Mouse (Mus musculus): ENCODE results near the gene Gm44579. TPM values are rescaled to one million over a fixed set of nuclear protein-coding genes. Genes with fewer than 3 reads are reported as not detected.

Gm44579 gene
- total and polyA plus RNA-seq, 2 experiments: not detected

- Histone ChIP-seq H3K27me3 (ENCODE audit: control insufficient read depth, insufficient read depth, low read length) (no peaks in the 10 kb centered on the region), H3K79me2 (ENCODE audit: control insufficient read depth, insufficient read depth, low read length) (no peaks in the 10 kb centered on the region), H3K36me3 (ENCODE audit: control insufficient read depth, insufficient read depth, low read length) (no peaks in the 10 kb centered on the region), H3K27ac (replicated peaks; ENCODE audit: insufficient read depth, low read depth, low read length) (no peak overlapping the region), H3K9ac (ENCODE audit: low read depth, low read length) (no peak overlapping the region), H3K4me1 (ENCODE audit: control insufficient read depth, insufficient read depth, low read length) (no peaks in the 10 kb centered on the region), H3K4me3 (ENCODE audit: insufficient read depth, low read depth, low read length) (no peak overlapping the region)
- no peak for TF ChIP-seq POLR2A (IDR thresholded peaks at IDR 0.05; ENCODE audit: extremely low read depth, insufficient read depth, low read length)
- no peak for TF ChIP-seq CTCF (IDR thresholded peaks at IDR 0.05; ENCODE audit: low read depth, low read length)
- DNase-seq (ENCODE audit: extremely low read depth, low read depth, low spot score): no peak
- 85% methylated on average over 7 of the region's 7 CpGs for WGBS
These were observed 67.9 kb downstream of the Gm44579 start for GRCm38 (mm10) chr15:98152916-98153315.

- Histone ChIP-seq H3K27ac (replicated peaks; ENCODE audit: insufficient read depth, low read depth, low read length) (no peak overlapping the region), H3K9ac (ENCODE audit: low read depth, low read length) (no peak overlapping the region), H3K4me1 (ENCODE audit: control insufficient read depth, insufficient read depth, low read length) (peaks cover 2% of the 10 kb centered on the region; the same call in 1 of the 2 replicates), H3K79me2 (ENCODE audit: control insufficient read depth, insufficient read depth, low read length) (peaks cover 9% of the 10 kb centered on the region; the same call in 1 of the 2 replicates), H3K27me3 (ENCODE audit: control insufficient read depth, insufficient read depth, low read length) (no peaks in the 10 kb centered on the region), H3K36me3 (ENCODE audit: control insufficient read depth, insufficient read depth, low read length) (no peaks in the 10 kb centered on the region), H3K4me3 (ENCODE audit: insufficient read depth, low read depth, low read length) (no peak overlapping the region)
- WGBS: 74% methylated on average over 10 of the region's 10 CpGs
- no peak for DNase-seq (ENCODE audit: extremely low read depth, low read depth, low spot score)
- TF ChIP-seq POLR2A (IDR thresholded peaks at IDR 0.05; ENCODE audit: extremely low read depth, insufficient read depth, low read length) (no peak), CTCF (IDR thresholded peaks at IDR 0.05; ENCODE audit: low read depth, low read length) (no peak)
These were observed 71.6 kb downstream of the Gm44579 start for GRCm38 (mm10) chr15:98149166-98149602.

DNA sequence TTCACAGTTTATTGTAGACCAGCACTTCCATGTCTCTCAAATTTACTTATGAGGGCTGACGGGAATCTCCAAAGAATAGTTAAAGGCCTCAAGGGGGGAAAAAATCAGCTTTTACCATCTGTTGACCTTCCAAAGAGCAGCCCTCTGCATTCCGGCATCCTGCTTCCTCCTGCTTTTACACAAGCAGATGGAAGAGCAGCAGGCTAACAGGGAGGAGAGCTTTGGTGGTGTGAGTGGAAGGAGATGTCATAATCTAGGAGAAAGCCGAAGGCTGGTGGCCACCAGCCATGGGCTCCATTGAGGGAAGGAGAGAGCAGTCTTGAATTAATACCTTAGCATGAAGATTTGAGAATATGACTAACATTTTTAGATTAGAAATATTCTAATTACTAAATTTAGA, 72.4 kb downstream of the Gm44579 start:
- H3K27me3 ChIP-seq (ENCODE audit: control insufficient read depth, insufficient read depth, low read length): no peaks in the 10 kb centered on the region
- H3K27ac ChIP-seq (replicated peaks; ENCODE audit: insufficient read depth, low read depth, low read length): no peak overlapping the region
- no peak overlapping the region for H3K9ac ChIP-seq (ENCODE audit: low read depth, low read length)
- TF ChIP-seq CTCF (IDR thresholded peaks at IDR 0.05; ENCODE audit: low read depth, low read length) (no peak), POLR2A (IDR thresholded peaks at IDR 0.05; ENCODE audit: extremely low read depth, insufficient read depth, low read length) (no peak)
- peaks cover 2% of the 10 kb centered on the region; the same call in 1 of the 2 replicates for H3K4me1 ChIP-seq (ENCODE audit: control insufficient read depth, insufficient read depth, low read length)
- no peak overlapping the region for H3K4me3 ChIP-seq (ENCODE audit: insufficient read depth, low read depth, low read length)
- no peak for DNase-seq (ENCODE audit: extremely low read depth, low read depth, low spot score)
- H3K36me3 ChIP-seq (ENCODE audit: control insufficient read depth, insufficient read depth, low read length): no peaks in the 10 kb centered on the region
- 82% methylated on average over 3 of the region's 3 CpGs for WGBS
- peaks cover 9% of the 10 kb centered on the region; the same call in 1 of the 2 replicates for H3K79me2 ChIP-seq (ENCODE audit: control insufficient read depth, insufficient read depth, low read length)

DNA sequence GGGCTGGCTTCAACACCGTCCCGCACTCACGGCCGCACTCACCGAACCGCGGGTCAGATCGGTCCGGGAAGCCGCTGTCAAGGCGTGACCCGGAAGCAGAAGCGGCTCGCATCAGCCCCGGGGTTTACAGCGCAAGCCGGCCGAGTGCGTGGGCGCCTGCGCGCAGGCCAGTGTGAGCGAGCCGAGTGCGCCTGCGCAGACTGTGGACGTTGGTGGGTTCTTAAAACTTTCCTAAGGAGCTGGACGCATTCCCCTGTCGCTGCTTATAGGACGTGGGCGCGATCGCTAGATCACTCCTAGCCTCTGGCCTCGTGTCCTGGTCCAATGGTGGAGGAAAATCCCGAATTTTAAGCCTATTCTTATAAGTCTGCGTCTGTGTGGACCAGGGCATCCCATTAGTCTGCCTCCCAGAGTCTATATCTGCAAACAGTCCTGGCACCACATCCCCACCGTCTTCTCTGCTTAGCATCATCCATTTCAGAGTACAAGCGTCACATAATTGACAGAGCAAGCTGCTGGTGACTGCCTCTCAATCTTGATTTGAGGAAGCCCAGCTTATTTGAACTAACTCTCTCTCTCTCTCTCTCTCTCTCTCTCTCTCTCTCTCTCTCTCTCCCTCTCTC, 75.1 kb downstream of the Gm44579 start:
- Histone ChIP-seq H3K27ac (replicated peaks; ENCODE audit: insufficient read depth, low read depth, low read length) (peak overlapping the region; percentile 57), H3K79me2 (ENCODE audit: control insufficient read depth, insufficient read depth, low read length) (peaks cover 9% of the 10 kb centered on the region; the same call in 1 of the 2 replicates), H3K9ac (ENCODE audit: low read depth, low read length) (peak overlapping the region; percentile 94), H3K36me3 (ENCODE audit: control insufficient read depth, insufficient read depth, low read length) (peaks cover 9% of the 10 kb centered on the region; the same call in 1 of the 2 replicates), H3K4me1 (ENCODE audit: control insufficient read depth, insufficient read depth, low read length) (peaks cover 2% of the 10 kb centered on the region; the same call in 1 of the 2 replicates), H3K27me3 (ENCODE audit: control insufficient read depth, insufficient read depth, low read length) (no peaks in the 10 kb centered on the region), H3K4me3 (ENCODE audit: insufficient read depth, low read depth, low read length) (peak overlapping the region; percentile 85)
- peak; percentile 79 for DNase-seq (ENCODE audit: extremely low read depth, low read depth, low spot score)
- WGBS: 2% methylated on average over 38 of the region's 38 CpGs
- TF ChIP-seq CTCF (IDR thresholded peaks at IDR 0.05; ENCODE audit: low read depth, low read length) (no peak), POLR2A (IDR thresholded peaks at IDR 0.05; ENCODE audit: extremely low read depth, insufficient read depth, low read length) (peak; percentile 66; the same call in 1 of the 2 replicates)

DNA sequence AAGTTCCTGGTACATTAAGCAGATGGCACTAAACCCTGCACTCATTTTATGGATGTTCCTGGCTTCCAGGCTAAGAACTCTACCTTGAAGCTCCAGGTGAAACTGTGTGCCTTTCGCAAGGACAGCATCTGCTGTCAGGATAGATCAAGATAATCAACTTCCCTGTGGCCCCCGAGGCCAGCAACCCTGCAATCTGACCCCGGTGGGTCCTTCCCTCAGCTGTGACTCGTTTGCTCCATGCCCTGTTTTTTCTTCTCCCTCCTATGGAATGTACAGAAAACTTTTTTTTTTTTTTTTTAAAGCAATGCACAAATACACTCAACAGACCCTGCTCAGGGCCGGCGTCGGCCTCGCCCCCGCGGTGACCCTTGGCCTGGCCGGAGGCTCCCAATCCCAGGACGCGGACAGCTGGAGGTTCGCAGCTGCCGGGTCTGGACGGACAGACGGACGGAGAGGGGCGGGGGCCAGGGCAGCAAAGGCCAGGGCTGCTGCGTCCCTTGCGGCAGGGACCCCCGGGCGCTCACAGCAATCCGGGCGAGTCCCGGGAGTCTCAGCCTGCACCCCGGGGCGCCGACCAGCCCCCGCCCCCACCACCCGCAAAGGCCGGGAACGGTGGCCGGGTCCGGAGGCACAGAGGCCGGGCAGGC, 75.8 kb downstream of the Gm44579 start:
- peak overlapping the region; percentile 85 for H3K4me3 ChIP-seq (ENCODE audit: insufficient read depth, low read depth, low read length)
- peak overlapping the region; percentile 94 for H3K9ac ChIP-seq (ENCODE audit: low read depth, low read length)
- H3K79me2 ChIP-seq (ENCODE audit: control insufficient read depth, insufficient read depth, low read length): peaks cover 9% of the 10 kb centered on the region; the same call in 1 of the 2 replicates
- H3K4me1 ChIP-seq (ENCODE audit: control insufficient read depth, insufficient read depth, low read length): peaks cover 2% of the 10 kb centered on the region; the same call in 1 of the 2 replicates
- under 1% methylated on average over 36 of the region's 36 CpGs for WGBS
- H3K36me3 ChIP-seq (ENCODE audit: control insufficient read depth, insufficient read depth, low read length): peaks cover 12% of the 10 kb centered on the region; the same call in 1 of the 2 replicates
- TF ChIP-seq POLR2A (IDR thresholded peaks at IDR 0.05; ENCODE audit: extremely low read depth, insufficient read depth, low read length): no peak
- no peak for TF ChIP-seq CTCF (IDR thresholded peaks at IDR 0.05; ENCODE audit: low read depth, low read length)
- H3K27ac ChIP-seq (replicated peaks; ENCODE audit: insufficient read depth, low read depth, low read length): peak overlapping the region; percentile 57
- DNase-seq (ENCODE audit: extremely low read depth, low read depth, low spot score): peak; percentile 30
- no peaks in the 10 kb centered on the region for H3K27me3 ChIP-seq (ENCODE audit: control insufficient read depth, insufficient read depth, low read length)

All from liver, adult 2 months (tissue).